Mouse (Mus musculus): ENCODE results near the gene Ano3.

DNA sequence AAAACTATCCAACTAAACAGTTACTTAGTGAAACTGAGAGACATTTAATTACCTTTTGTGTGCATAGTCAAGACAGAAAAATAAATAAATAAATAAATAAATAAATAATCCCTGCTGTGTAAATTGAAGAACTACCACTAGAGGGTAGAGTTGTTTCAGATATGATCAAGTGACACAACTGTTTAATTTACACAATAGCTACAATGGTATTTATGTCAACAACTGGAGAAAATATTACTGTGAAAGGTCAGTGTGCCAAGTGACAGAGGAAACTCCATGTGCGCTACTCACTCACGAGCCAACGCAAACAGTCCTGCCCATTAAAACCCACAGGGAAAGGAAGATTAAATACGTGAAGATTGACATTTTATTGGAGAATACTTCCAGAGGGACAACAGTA is 38.8 kb upstream of the Ano3 start:
- no peak for TF ChIP-seq POLR2A (IDR thresholded peaks at IDR 0.05; ENCODE audit: low read depth, low read length)
- TF ChIP-seq CTCF (IDR thresholded peaks at IDR 0.05; ENCODE audit: borderline replicate concordance, insufficient read depth, low read length), result no peak
